Mouse (Mus musculus): ENCODE measurements around the gene 5730522E02Rik. TPM values are rescaled to one million over a fixed set of nuclear protein-coding genes. Genes with fewer than 3 reads are reported as not detected.

The 5730522E02Rik gene
- polyA plus RNA-seq, 1 experiment from 2014 or later: 0.66 TPM

DNA sequence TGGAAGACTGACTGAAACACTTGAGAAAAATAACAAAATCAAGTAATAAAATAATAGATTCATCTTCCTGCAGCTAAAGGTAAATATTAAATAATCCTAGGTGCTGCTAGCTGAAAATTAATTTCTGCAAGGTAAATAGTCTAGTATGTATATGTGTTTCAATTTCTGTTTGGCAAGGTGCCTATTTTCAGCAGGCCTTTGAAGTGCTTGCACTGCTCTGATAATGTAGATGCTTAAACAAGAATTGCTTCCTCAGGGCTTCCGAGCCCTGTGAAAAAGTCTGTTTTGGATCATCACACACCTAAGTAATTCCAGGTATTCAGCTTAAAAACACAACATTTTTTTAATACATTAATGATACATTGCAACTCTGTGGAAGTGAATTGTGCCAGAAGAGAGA, 481.1 kb downstream of the 5730522E02Rik start:
- WGBS: 55% methylated on average over 1 of the region's 1 CpGs
- H3K27me3 ChIP-seq (replicated peaks; ENCODE audit: control insufficient read depth, insufficient read depth, low read length): no peaks in the 10 kb centered on the region
- no peak overlapping the region for H3K4me3 ChIP-seq (ENCODE audit: low read length)
- ATAC-seq: no peak
- no peaks in the 10 kb centered on the region for H3K36me3 ChIP-seq (ENCODE audit: control insufficient read depth, insufficient read depth, low read length)
- no peak overlapping the region for H3K27ac ChIP-seq (ENCODE audit: low read length)
- H3K4me1 ChIP-seq (ENCODE audit: control insufficient read depth, insufficient read depth, low read length): no peaks in the 10 kb centered on the region
- H3K9ac ChIP-seq (ENCODE audit: low read depth, low read length): no peak overlapping the region
- no peak overlapping the region for H3K4me2 ChIP-seq (ENCODE audit: low read depth, low read length)
- H3K9me3 ChIP-seq (ENCODE audit: control insufficient read depth, low read length): no peaks in the 10 kb centered on the region

- Histone ChIP-seq H3K4me1 (ENCODE audit: control insufficient read depth, insufficient read depth, low read length) (no peaks in the 10 kb centered on the region), H3K27ac (ENCODE audit: low read length) (no peak overlapping the region)
- WGBS: 79% methylated on average over 7 of the region's 7 CpGs
Observed at GRCm38 (mm10) chr11:25715447-25716321, 494.9 kb downstream of the 5730522E02Rik start.

DNA sequence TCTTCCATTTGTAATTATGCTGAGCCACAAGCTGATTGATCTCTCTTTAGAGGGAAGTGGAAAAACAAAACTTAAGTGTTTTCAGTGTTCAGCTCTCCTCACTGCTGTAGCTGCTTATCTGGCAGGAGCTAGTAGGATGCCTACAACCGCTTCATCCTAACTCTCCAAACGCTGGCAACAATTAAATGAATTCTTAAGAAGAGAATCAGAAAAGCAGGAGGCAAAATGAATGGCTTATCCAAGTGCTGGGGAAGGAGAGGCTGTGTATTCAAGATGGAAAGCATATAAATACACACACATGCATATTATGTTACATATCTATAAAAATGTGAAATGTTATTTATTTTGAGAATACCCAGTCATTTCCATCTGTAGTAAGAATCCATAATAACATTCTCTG, 500.0 kb downstream of the 5730522E02Rik start:
- H3K4me2 ChIP-seq (ENCODE audit: low read depth, low read length): no peak overlapping the region

More at GRCm38 (mm10) chr11:25715447-25716321, 494.9 kb downstream of the 5730522E02Rik start:
- no peaks in the 10 kb centered on the region for H3K36me3 ChIP-seq (ENCODE audit: control insufficient read depth, insufficient read depth, low read length)
- no peak for ATAC-seq
- no peak overlapping the region for H3K4me2 ChIP-seq (ENCODE audit: low read depth, low read length)
- H3K9me3 ChIP-seq (ENCODE audit: control insufficient read depth, low read length): no peaks in the 10 kb centered on the region
- no peak overlapping the region for H3K9ac ChIP-seq (ENCODE audit: low read depth, low read length)
- H3K27me3 ChIP-seq (replicated peaks; ENCODE audit: control insufficient read depth, insufficient read depth, low read length): no peaks in the 10 kb centered on the region
- H3K4me3 ChIP-seq (ENCODE audit: low read length): no peak overlapping the region

DNA sequence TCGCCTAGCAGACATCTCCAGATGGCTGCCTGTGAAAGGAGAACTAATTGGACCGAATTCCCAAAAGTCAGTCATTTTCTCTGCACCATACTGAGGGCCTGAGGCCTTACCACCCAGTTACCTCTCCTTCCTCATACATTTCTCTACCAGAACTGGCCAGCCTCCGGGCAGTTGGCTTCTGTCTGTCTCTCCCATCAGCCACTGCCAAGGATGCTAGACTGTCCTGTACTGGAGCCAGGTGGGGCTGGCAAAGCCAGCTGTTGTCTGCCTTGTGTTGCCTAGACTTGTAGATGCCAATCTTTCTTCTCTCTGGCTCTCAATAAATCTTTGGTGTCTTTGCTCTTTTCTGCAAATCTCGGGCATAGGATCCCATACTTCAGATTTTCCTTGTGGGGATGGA, 500.7 kb downstream of the 5730522E02Rik start:
- WGBS: 80% methylated on average over 4 of the region's 4 CpGs
- H3K27me3 ChIP-seq (replicated peaks; ENCODE audit: control insufficient read depth, insufficient read depth, low read length): no peaks in the 10 kb centered on the region
- no peak for ATAC-seq

More for the DNA sequence above, 500.0 kb downstream of the 5730522E02Rik start:
- no peak for ATAC-seq
- H3K9me3 ChIP-seq (ENCODE audit: control insufficient read depth, low read length): no peaks in the 10 kb centered on the region
- H3K27ac ChIP-seq (ENCODE audit: low read length): no peak overlapping the region
- H3K9ac ChIP-seq (ENCODE audit: low read depth, low read length): no peak overlapping the region
- WGBS: 50% methylated on average over 2 of the region's 2 CpGs
- no peak overlapping the region for H3K4me3 ChIP-seq (ENCODE audit: low read length)
- no peaks in the 10 kb centered on the region for H3K4me1 ChIP-seq (ENCODE audit: control insufficient read depth, insufficient read depth, low read length)
- H3K36me3 ChIP-seq (ENCODE audit: control insufficient read depth, insufficient read depth, low read length): no peaks in the 10 kb centered on the region
- H3K27me3 ChIP-seq (replicated peaks; ENCODE audit: control insufficient read depth, insufficient read depth, low read length): no peaks in the 10 kb centered on the region

DNA sequence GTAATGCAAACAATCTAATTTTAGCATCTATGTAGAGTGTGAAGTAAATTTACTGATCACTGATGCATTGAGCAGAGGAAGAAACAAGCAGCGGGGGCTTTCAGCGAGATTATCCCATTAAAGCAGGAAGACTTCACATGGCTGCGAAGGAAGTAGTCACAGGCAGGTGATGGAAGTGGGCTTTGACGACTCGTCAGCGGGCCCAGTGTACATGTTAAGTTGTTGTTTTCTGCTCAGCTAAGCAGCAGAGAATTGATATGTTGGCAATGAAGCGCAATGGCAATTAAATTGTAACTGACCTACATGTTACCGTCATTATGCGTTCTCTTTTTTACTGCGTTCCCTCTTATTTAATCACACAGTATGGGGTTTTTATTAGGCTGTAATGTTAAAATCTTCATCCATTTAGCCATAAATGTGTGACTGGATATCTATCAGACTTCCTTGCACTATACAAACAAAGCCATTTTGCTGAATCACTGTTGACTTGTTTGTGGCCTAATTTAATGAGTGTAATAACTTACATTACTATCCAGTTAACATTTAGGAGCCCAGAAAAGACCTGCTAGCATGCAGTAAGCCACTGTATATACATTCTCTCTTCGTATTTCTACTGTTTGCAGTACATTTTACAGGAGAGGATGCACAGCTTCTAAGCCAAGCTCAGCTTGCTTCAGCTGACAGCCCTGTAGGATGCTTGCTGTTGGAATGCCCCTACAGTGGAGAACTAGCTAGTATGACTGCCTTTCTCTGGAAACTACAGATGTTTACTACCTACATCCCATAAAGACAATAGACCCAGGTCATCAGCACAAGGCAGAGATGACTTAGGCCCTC, 506.0 kb downstream of the 5730522E02Rik start:
- WGBS: 75% methylated on average over 11 of the region's 11 CpGs
- Histone ChIP-seq H3K36me3 (ENCODE audit: control insufficient read depth, insufficient read depth, low read length) (no peaks in the 10 kb centered on the region), H3K27ac (ENCODE audit: low read length) (no peak overlapping the region), H3K9me3 (ENCODE audit: control insufficient read depth, low read length) (no peaks in the 10 kb centered on the region), H3K4me2 (ENCODE audit: low read depth, low read length) (no peak overlapping the region), H3K27me3 (replicated peaks; ENCODE audit: control insufficient read depth, insufficient read depth, low read length) (no peaks in the 10 kb centered on the region), H3K9ac (ENCODE audit: low read depth, low read length) (no peak overlapping the region), H3K4me1 (ENCODE audit: control insufficient read depth, insufficient read depth, low read length) (no peaks in the 10 kb centered on the region), H3K4me3 (ENCODE audit: low read length) (no peak overlapping the region)
- no peak for ATAC-seq

More for the DNA sequence above, 500.7 kb downstream of the 5730522E02Rik start:
- Histone ChIP-seq H3K9me3 (ENCODE audit: control insufficient read depth, low read length) (no peaks in the 10 kb centered on the region), H3K9ac (ENCODE audit: low read depth, low read length) (no peak overlapping the region), H3K36me3 (ENCODE audit: control insufficient read depth, insufficient read depth, low read length) (no peaks in the 10 kb centered on the region), H3K27ac (ENCODE audit: low read length) (no peak overlapping the region), H3K4me3 (ENCODE audit: low read length) (no peak overlapping the region), H3K4me2 (ENCODE audit: low read depth, low read length) (no peak overlapping the region), H3K4me1 (ENCODE audit: control insufficient read depth, insufficient read depth, low read length) (no peaks in the 10 kb centered on the region)

DNA sequence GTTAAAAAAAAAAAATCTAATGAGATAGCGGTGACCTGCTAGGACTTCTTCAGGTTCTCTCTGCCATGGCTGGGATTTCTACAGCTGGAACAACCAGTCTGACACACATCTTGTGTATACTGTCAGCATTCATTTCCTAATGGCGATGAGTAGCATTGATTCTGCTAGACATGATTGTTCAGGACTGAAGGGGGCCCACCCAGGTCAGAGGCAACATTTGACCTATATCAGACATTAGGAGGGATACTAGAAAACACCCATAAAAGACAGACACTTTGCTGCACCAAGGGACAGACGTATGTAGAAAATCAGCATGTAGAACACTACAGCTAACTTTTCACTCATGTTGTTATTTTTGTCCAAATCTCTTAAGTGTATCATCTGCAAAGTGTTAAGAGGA, 507.8 kb downstream of the 5730522E02Rik start:
- Histone ChIP-seq H3K4me1 (ENCODE audit: control insufficient read depth, insufficient read depth, low read length) (no peaks in the 10 kb centered on the region), H3K36me3 (ENCODE audit: control insufficient read depth, insufficient read depth, low read length) (no peaks in the 10 kb centered on the region), H3K4me3 (ENCODE audit: low read length) (no peak overlapping the region), H3K27ac (ENCODE audit: low read length) (no peak overlapping the region), H3K9ac (ENCODE audit: low read depth, low read length) (no peak overlapping the region), H3K4me2 (ENCODE audit: low read depth, low read length) (no peak overlapping the region), H3K9me3 (ENCODE audit: control insufficient read depth, low read length) (no peaks in the 10 kb centered on the region), H3K27me3 (replicated peaks; ENCODE audit: control insufficient read depth, insufficient read depth, low read length) (no peaks in the 10 kb centered on the region)
- 86% methylated on average over 3 of the region's 3 CpGs for WGBS
- no peak for ATAC-seq

DNA sequence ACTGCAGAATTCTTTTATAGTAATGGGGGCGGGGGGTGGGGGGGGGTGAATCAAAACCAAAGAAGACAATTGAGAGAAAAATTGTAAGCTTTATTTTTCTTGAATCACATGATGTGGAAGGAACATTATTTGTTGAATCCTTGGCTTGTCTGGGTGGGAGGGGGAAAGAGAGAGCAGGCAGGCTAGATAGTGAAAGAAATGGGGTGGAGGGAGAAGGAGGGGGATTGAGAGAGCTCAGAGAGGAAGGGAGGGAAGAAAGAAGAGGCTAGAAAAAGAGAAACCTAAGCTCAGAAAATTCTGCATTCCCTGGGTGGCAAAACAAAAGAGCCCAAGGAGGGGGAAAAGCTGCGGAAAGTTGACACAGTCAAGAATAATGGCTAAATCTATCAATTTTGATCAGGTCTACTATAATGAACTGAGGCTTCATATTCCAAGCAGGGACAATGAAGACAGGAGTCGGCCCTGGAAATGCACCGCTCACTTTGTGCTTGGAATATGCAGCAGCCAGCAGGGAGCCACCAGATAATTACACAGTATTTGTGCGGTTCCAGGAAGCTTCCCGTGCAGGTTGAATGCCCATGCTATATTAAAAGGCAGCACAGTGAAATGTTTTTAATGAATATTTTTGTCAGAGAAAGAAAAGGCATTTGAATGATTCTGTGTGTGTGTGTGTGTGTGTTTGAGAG, 512.9 kb downstream of the 5730522E02Rik start:
- H3K4me3 ChIP-seq (ENCODE audit: low read length): no peak overlapping the region
- H3K9ac ChIP-seq (ENCODE audit: low read depth, low read length): no peak overlapping the region
- no peak for ATAC-seq
- no peak overlapping the region for H3K27ac ChIP-seq (ENCODE audit: low read length)
- WGBS: 53% methylated on average over 6 of the region's 6 CpGs
- no peak overlapping the region for H3K4me2 ChIP-seq (ENCODE audit: low read depth, low read length)
- no peaks in the 10 kb centered on the region for H3K9me3 ChIP-seq (ENCODE audit: control insufficient read depth, low read length)
- H3K36me3 ChIP-seq (ENCODE audit: control insufficient read depth, insufficient read depth, low read length): no peaks in the 10 kb centered on the region
- no peaks in the 10 kb centered on the region for H3K4me1 ChIP-seq (ENCODE audit: control insufficient read depth, insufficient read depth, low read length)
- no peaks in the 10 kb centered on the region for H3K27me3 ChIP-seq (replicated peaks; ENCODE audit: control insufficient read depth, insufficient read depth, low read length)

GRCm38 (mm10) chr11:25696168-25696567, 514.4 kb downstream of the 5730522E02Rik start:
- WGBS: 78% methylated on average over 5 of the region's 5 CpGs
- no peak for ATAC-seq
- no peak overlapping the region for H3K4me2 ChIP-seq (ENCODE audit: low read depth, low read length)
- H3K36me3 ChIP-seq (ENCODE audit: control insufficient read depth, insufficient read depth, low read length): no peaks in the 10 kb centered on the region
- H3K27ac ChIP-seq (ENCODE audit: low read length): no peak overlapping the region
- no peaks in the 10 kb centered on the region for H3K27me3 ChIP-seq (replicated peaks; ENCODE audit: control insufficient read depth, insufficient read depth, low read length)
- H3K4me3 ChIP-seq (ENCODE audit: low read length): no peak overlapping the region
- no peaks in the 10 kb centered on the region for H3K9me3 ChIP-seq (ENCODE audit: control insufficient read depth, low read length)
- H3K4me1 ChIP-seq (ENCODE audit: control insufficient read depth, insufficient read depth, low read length): no peaks in the 10 kb centered on the region
- H3K9ac ChIP-seq (ENCODE audit: low read depth, low read length): no peak overlapping the region

GRCm38 (mm10) chr11:25684731-25685130, 525.8 kb downstream of the 5730522E02Rik start:
- Histone ChIP-seq H3K9me3 (ENCODE audit: control insufficient read depth, low read length) (no peaks in the 10 kb centered on the region), H3K4me2 (ENCODE audit: low read depth, low read length) (no peak overlapping the region), H3K9ac (ENCODE audit: low read depth, low read length) (no peak overlapping the region), H3K36me3 (ENCODE audit: control insufficient read depth, insufficient read depth, low read length) (no peaks in the 10 kb centered on the region), H3K27ac (ENCODE audit: low read length) (no peak overlapping the region), H3K27me3 (replicated peaks; ENCODE audit: control insufficient read depth, insufficient read depth, low read length) (no peaks in the 10 kb centered on the region), H3K4me1 (ENCODE audit: control insufficient read depth, insufficient read depth, low read length) (no peaks in the 10 kb centered on the region), H3K4me3 (ENCODE audit: low read length) (no peak overlapping the region)
- WGBS: 86% methylated on average over 4 of the region's 4 CpGs
- ATAC-seq: no peak

Data from intestine, embryonic 16.5 days (tissue).